Mouse (Mus musculus) heart, adult 8-10 months (tissue): ENCODE results near the gene Lmntd2. TPM values are rescaled to one million over a fixed set of nuclear protein-coding genes. Genes with fewer than 3 reads are reported as not detected.

Experiments used
- DNase-seq: peaks from one replicate; pipeline ENCODE4 v3.0.0; 2022; ENCODE audit warnings: low spot score
- total RNA-seq, 4 experiments: library from RNA; stranded (reverse); gene quantifications; 2 replicates each; pipeline ENCODE4 v1.2.4; 2022

Gene Lmntd2
- total RNA-seq, 4 experiments from 2014 or later = not detected

GRCm38 (mm10) chr7:141215880-141216733 lies 2.2 kb upstream of the Lmntd2 start:
- DNase-seq = no peak

DNA sequence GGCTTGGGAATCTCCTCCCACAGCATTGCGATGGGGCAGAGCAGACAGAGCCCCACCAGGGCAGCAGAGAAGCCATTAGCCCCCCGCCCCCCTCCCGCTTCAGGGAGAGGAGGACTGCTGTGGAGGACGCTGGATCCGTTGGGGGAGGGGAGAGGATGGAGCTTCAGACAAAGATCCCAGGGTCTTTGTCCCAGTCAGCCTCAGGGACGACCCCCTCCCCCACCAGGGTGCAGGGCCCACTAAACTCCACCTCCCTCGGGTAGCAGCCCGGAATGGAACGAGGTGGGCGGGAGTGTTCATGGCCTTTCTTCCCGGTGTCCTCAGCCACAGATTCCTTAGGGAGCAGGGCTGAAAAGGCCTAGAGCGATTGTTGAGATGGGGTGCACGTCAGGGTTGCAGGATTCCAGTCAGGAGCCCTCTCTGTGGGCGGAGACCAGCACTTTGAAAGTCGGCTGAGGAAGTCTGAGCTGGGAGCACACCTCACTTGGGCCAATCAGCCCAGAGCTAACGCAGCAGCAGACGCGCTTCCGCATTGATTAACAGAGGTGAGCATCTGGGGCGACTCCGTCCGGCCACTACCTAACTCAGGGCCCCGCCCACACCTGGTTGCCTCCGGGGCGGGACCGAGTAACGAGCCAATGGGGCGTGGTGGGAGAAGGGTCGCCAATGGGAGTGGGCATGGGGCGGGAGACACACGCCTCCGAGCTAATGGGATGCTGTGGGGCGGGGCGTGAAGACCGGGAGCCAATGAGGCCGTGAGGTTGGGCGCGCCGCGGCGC lies 1.4 kb upstream of the Lmntd2 start, which contains the start of gene Rassf7:
Gene Rassf7 (plus strand): TSS at position 760 of the 779 bp plus-strand sequence.
- peak; percentile 70 for DNase-seq

GRCm38 (mm10) chr7:141214310-141214709 lies 430 bp upstream of the Lmntd2 start:
- DNase-seq = no peak

DNA sequence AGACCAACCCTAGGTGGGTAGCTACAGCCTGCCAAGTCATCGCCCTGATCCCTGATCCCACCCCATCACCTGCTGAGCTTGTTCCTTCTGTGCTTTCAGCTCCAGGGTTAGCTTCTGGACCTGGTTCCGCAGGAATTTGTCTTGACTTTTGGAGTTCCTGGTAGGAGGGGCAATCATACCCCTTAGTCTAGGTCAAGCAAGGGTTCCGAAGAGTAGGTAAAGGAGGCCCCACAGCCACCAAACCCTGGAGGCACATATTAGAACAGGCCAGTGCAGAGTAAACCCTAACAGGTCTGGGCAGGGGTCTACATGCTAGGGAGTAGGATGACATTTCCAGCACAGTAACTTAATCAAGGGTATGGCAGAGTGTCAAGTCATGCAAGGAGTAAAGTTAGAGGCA lies 747 bp downstream of the Lmntd2 start:
- DNase-seq = no peak

GRCm38 (mm10) chr7:141210606-141211131 lies 3.2 kb downstream of the Lmntd2 start:
- DNase-seq = no peak

- no peak for DNase-seq
Observed at GRCm38 (mm10) chr7:141210137-141210536, 3.7 kb downstream of the Lmntd2 start.

DNA sequence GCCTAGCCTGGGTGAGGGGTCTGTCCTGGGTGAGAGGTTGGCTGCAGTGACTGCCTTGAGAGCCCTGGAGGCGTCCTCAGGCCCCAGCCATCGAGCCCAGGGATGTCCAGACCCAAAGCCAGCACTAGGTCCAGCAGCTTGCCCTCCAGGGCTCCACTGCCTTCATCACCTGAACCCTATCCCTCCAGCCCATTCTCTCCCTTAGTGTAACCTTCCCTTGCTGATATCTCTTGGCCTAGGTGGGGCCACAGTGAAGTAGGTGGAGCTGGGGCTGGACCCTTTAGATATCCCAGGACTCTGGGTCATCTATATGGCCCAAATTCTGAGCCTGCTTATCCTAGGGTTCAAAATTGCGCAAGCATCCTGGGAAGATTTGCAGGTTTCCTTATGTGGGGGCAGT lies 4.4 kb downstream of the Lmntd2 start:
- DNase-seq = no peak

- DNase-seq = no peak
Observed at GRCm38 (mm10) chr7:141206182-141206937, 7.5 kb downstream of the Lmntd2 start.

DNA sequence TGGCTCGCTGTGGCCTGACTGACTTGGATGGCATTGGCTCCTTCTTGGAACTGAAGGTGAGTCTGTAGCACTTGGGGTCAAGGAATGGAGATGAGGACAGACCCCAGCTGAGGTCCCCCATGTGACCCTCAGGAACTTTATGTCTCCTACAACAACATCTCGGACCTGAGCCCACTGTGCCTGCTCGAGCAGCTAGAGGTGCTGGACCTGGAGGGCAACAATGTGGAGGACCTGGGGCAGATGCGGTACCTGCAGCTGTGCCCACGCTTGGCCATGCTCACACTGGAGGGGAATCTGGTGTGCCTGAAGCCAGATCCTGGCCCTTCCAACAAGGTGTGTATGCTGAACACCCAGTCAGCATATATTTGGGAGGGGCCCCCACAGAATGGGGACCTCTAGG lies 8.4 kb downstream of the Lmntd2 start:
- DNase-seq = no peak

GRCm38 (mm10) chr7:141204546-141204945 lies 9.3 kb downstream of the Lmntd2 start:
- no peak for DNase-seq

GRCm38 (mm10) chr7:141198121-141198520 lies 15.8 kb downstream of the Lmntd2 start:
- DNase-seq = no peak

DNA sequence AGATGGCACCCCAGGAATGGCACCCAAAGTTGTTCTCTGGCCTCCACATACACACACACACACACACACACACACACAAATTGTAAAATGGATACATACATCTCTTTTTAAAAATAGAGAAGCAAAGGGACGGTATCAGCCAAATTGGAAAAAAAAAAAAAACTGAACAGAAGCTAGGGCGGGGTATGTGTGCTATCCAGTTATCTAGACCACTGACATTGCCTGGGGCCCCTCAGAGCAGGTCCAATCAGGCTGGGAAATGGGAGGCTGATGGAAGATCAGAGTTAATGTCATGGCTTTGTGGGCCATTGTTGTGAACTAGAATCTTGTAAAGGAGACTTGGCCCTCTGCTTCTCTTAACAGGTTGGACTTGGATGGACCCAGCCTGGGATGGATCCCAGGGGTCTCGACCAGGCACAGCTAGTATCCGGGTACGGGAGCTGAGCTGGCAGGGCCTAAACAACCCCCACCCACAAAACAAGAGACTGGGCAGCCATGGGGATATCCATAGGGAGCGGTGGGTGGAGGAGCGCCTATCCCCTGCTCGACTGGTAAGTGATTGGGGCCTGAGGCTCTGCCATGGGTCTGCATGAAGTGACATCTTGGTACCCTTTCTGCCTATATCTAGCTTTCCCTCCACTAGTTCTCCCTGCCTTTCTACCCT lies 17.1 kb downstream of the Lmntd2 start:
- no peak for DNase-seq

DNA sequence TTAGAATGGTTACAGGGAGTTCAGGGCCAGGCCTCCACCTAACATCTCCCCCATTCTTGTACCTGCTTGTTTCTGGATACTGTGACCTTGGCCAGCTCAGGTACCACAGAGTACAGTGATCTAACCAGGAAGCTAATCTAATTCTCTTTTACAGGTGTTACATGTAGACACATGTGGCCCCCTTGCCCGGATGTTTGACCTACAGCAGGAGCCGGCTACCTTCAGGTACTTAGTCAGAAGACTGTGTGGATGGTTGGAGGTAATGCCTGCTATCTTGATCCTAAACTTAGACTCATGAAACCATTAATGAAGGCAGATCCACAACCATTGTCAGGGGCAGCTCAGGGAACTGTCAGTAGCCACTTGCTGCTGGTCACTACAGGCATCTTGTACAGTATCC lies 18.1 kb downstream of the Lmntd2 start:
- no peak for DNase-seq

GRCm38 (mm10) chr7:141194830-141195229 lies 19.1 kb downstream of the Lmntd2 start:
- peak; percentile 80 for DNase-seq

GRCm38 (mm10) chr7:141194409-141194808 lies 19.5 kb downstream of the Lmntd2 start:
- DNase-seq = no peak

DNA sequence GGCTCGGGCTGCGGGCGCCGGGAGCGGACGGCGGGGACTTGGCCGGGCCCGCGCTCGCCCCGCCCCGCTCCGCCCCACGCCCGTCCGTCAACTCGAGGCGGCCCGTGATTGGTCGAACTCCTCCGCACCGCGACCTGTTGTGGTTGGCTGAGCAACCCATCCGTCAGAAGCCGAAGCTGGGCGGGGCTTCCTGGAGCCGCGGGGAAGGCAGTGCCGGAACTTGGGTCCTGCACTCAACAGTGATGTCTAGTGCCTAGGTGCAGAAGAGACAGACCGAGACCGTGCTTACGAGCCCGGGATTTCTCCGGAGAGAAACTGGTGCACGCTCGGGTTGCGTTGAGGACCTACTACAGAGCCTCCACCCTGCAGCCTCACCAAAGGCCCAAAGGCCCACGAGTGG lies 19.9 kb downstream of the Lmntd2 start, which contains the start of the genes Hras and Lrrc56:
Gene Hras (minus strand): TSS at position 58 of the 400 bp plus-strand sequence.
Gene Lrrc56 (plus strand): TSS at position 210 of the 400 bp plus-strand sequence.
- peak; percentile 97 for DNase-seq

- no peak for DNase-seq
Observed at GRCm38 (mm10) chr7:141193348-141193856, 20.5 kb downstream of the Lmntd2 start.

GRCm38 (mm10) chr7:141192776-141193347 lies 21.0 kb downstream of the Lmntd2 start:
- no peak for DNase-seq

DNA sequence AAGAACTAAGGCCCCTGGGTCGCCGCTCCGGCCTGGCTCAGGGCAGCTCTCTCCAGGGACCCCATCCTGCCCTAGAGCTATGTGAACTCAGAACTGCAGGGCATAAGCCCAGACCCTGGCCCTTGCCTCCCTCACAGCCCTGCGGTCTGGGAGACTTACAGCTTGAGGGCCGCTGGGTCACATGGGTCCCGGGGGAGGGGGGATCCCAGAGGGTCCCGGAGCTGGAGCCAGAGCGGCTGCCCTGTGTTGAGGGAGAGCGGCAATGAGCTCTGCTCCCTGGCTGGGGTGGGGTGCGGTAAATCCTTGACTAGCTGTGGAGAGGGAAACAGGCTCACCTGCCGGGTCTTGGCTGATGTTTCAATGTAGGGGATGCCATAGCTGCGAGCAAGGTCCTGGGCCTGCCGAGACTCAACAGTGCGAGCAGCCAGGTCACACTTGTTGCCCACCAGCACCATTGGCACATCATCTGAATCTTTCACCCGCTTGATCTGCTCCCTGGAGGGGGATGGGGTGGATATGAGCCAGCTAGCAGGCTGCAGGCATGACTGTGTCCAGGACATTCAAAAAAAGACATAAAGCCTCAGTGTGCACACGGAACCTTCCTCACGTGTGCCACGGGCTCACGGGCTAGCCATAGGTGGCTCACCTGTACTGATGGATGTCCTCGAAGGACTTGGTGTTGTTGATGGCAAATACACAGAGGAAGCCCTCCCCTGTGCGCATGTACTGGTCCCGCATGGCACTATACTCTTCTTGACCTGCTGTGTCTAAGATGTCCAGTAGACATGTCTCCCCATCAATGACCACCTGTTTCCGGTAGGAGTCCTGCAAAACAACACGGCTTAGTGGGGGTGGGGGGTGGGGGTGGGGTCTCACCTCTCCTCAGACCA lies 21.8 kb downstream of the Lmntd2 start:
- no peak for DNase-seq
